Mouse (Mus musculus): ENCODE data around the gene Galnt17. TPM values are rescaled to one million over a fixed set of nuclear protein-coding genes. Genes with fewer than 3 reads are reported as not detected.

Galnt17 gene
- polyA plus RNA-seq, 1 experiment from 2014 or later = 0.59 TPM

DNA sequence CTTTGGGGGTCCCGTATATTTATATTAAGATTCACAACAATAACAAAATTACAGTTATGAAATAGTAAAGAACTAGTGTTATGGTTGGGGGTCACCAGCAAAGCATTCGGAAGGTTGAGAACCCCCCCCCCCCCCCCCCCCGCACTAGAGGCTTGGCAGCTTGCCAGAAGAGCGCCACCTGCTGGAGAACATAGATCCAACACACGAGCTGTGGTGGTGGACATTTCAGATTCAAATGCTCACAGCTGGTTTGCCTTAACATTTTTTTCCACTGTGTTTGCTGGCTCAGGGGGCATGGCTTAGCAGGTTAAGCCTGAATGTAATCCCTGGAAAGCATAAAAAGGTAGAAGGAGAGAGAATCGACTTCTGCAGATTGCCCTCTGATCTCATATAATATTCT, 448.6 kb downstream of the Galnt17 start:
- Histone ChIP-seq H3K27me3 (replicated peaks; ENCODE audit: control insufficient read depth, insufficient read depth, low read length) (no peaks in the 10 kb centered on the region), H3K27ac (ENCODE audit: low read length) (no peak overlapping the region), H3K4me1 (ENCODE audit: control insufficient read depth, insufficient read depth, low read length) (no peaks in the 10 kb centered on the region), H3K4me3 (ENCODE audit: low read length) (no peak overlapping the region), H3K9me3 (ENCODE audit: control insufficient read depth, low read length) (no peaks in the 10 kb centered on the region), H3K36me3 (ENCODE audit: control insufficient read depth, insufficient read depth, low read length) (no peaks in the 10 kb centered on the region), H3K4me2 (ENCODE audit: low read depth, low read length) (no peak overlapping the region), H3K9ac (ENCODE audit: low read depth, low read length) (no peak overlapping the region)
- ATAC-seq = no peak
- WGBS = 38% methylated on average over 6 of the region's 6 CpGs

DNA sequence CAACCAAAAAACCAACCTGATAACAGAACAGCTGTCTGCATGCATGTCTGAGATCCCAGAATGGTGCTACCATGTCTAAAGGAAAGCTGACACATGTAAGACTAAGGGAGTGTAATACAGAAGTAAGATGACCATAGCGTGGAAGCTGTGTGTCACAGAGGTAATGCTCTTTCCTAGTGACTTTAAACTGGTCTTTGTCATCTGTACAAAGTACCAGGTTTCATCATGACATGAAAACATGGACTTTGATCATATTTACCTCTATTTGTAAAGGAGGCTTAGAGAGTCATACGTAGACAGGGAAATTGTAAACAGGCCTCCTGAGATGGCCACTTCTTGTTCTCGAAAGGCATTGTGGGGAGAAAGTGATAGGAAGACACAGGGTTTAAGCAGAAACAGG, 449.6 kb downstream of the Galnt17 start:
- no peak overlapping the region for H3K9ac ChIP-seq (ENCODE audit: low read depth, low read length)
- H3K9me3 ChIP-seq (ENCODE audit: control insufficient read depth, low read length) = no peaks in the 10 kb centered on the region
- H3K36me3 ChIP-seq (ENCODE audit: control insufficient read depth, insufficient read depth, low read length) = no peaks in the 10 kb centered on the region
- H3K27me3 ChIP-seq (replicated peaks; ENCODE audit: control insufficient read depth, insufficient read depth, low read length) = no peaks in the 10 kb centered on the region
- 67% methylated on average over 3 of the region's 3 CpGs for WGBS
- H3K4me1 ChIP-seq (ENCODE audit: control insufficient read depth, insufficient read depth, low read length) = no peaks in the 10 kb centered on the region
- no peak overlapping the region for H3K4me2 ChIP-seq (ENCODE audit: low read depth, low read length)
- H3K4me3 ChIP-seq (ENCODE audit: low read length) = no peak overlapping the region
- H3K27ac ChIP-seq (ENCODE audit: low read length) = no peak overlapping the region
- ATAC-seq = no peak

DNA sequence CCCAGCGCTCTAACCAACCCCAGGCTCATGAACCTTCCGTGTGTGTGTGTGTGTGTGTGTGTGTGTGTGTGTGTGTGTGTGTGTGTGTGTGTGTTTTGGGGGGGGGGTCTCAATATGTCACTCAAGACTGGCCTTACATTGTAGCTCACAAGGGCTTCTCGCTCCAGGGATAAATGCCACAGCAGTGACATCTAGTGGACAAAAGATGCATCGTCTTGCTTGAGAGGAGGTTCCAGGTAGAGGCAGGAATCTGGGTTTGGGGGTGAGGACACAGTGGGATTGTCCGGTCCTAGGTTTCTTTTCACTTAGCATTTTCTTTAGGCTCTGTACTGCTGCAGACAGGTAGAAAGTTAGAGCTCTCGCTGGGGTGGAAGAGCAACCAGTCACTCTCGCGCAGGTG, 450.1 kb downstream of the Galnt17 start:
- no peaks in the 10 kb centered on the region for H3K4me1 ChIP-seq (ENCODE audit: control insufficient read depth, insufficient read depth, low read length)
- 25% methylated on average over 8 of the region's 8 CpGs for WGBS
- no peak for ATAC-seq
- H3K9me3 ChIP-seq (ENCODE audit: control insufficient read depth, low read length) = no peaks in the 10 kb centered on the region
- no peak overlapping the region for H3K4me3 ChIP-seq (ENCODE audit: low read length)
- no peak overlapping the region for H3K27ac ChIP-seq (ENCODE audit: low read length)
- no peaks in the 10 kb centered on the region for H3K36me3 ChIP-seq (ENCODE audit: control insufficient read depth, insufficient read depth, low read length)
- no peak overlapping the region for H3K9ac ChIP-seq (ENCODE audit: low read depth, low read length)
- no peak overlapping the region for H3K4me2 ChIP-seq (ENCODE audit: low read depth, low read length)
- H3K27me3 ChIP-seq (replicated peaks; ENCODE audit: control insufficient read depth, insufficient read depth, low read length) = no peaks in the 10 kb centered on the region

DNA sequence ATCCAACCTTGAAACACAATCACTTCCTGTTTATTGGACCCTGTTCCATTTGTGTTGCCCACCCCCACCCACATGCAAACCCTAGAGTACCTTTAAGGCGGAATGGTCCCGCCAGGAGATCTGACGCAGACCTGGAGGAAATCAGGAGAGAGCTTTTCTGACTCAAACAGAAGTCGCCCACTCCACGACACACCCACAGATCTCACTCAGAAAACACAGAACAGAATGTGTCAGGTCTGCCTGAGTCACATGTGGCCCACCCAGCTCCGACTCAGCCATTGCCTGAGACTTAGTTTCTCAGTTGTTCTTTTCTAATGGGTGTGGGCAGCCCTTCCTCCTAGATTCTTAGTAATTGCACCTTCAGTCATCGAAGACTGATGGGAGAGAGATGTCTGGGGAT, 453.9 kb downstream of the Galnt17 start:
- ATAC-seq = no peak
- WGBS = 83% methylated on average over 7 of the region's 7 CpGs

DNA sequence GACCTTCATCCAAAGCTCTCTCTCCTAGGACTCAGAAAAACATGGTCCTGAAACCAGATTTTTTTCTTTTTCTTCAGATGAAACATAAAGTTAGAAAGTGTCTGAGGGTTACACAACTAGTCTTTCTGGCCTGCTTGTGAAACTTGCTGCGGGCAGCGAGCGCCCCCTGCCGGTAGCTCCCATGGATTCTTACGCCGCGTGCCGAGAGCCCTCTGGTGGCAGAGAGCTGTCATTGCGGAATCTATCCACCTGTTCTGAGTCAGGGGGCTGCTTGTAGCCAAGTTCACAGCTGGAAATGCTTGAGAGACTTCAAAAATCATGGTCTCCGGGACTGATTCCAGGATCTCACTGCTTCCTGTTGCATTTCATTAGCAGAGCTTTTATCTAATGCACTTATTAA, 454.9 kb downstream of the Galnt17 start:
- Histone ChIP-seq H3K27me3 (replicated peaks; ENCODE audit: control insufficient read depth, insufficient read depth, low read length) (no peaks in the 10 kb centered on the region), H3K4me2 (ENCODE audit: low read depth, low read length) (no peak overlapping the region), H3K9ac (ENCODE audit: low read depth, low read length) (no peak overlapping the region), H3K9me3 (ENCODE audit: control insufficient read depth, low read length) (no peaks in the 10 kb centered on the region), H3K4me3 (ENCODE audit: low read length) (no peak overlapping the region), H3K27ac (ENCODE audit: low read length) (no peak overlapping the region), H3K4me1 (ENCODE audit: control insufficient read depth, insufficient read depth, low read length) (no peaks in the 10 kb centered on the region), H3K36me3 (ENCODE audit: control insufficient read depth, insufficient read depth, low read length) (no peaks in the 10 kb centered on the region)
- 2% methylated on average over 10 of the region's 10 CpGs for WGBS
- ATAC-seq = 0 out of 2 replicates have a peak, but pooled peaks have one; percentile 46

More for the DNA sequence above, 453.9 kb downstream of the Galnt17 start:
- Histone ChIP-seq H3K27ac (ENCODE audit: low read length) (no peak overlapping the region), H3K36me3 (ENCODE audit: control insufficient read depth, insufficient read depth, low read length) (no peaks in the 10 kb centered on the region), H3K4me1 (ENCODE audit: control insufficient read depth, insufficient read depth, low read length) (no peaks in the 10 kb centered on the region), H3K27me3 (replicated peaks; ENCODE audit: control insufficient read depth, insufficient read depth, low read length) (no peaks in the 10 kb centered on the region), H3K4me3 (ENCODE audit: low read length) (no peak overlapping the region), H3K4me2 (ENCODE audit: low read depth, low read length) (no peak overlapping the region), H3K9me3 (ENCODE audit: control insufficient read depth, low read length) (no peaks in the 10 kb centered on the region), H3K9ac (ENCODE audit: low read depth, low read length) (no peak overlapping the region)

DNA sequence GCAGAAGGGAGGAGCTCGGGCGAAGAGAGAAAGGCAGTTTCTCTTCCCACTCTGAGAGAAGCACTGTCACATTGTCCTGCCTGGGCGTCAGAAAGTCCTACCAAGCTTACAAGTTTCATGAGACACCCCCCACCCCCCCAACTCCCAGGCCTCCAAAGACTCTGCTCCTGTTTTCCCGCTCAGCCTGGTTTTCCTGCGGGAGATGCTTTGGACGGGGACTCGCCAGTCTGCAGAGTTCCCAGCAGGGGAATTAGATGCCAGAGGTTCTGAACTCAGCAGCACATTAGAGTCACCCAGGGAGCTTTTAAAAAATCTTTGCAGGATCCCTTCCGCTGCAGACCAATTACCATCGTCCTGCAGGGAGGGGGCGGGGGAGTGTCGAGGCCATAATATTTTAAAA, 456.1 kb downstream of the Galnt17 start:
- 14% methylated on average over 11 of the region's 11 CpGs for WGBS
- H3K4me3 ChIP-seq (ENCODE audit: low read length) = no peak overlapping the region
- H3K9ac ChIP-seq (ENCODE audit: low read depth, low read length) = 0 out of 2 replicates have a peak overlapping the region, but pooled peaks have one; percentile 24
- H3K4me2 ChIP-seq (ENCODE audit: low read depth, low read length) = 0 out of 2 replicates have a peak overlapping the region, but pooled peaks have one; percentile 28
- H3K27me3 ChIP-seq (replicated peaks; ENCODE audit: control insufficient read depth, insufficient read depth, low read length) = no peaks in the 10 kb centered on the region
- H3K27ac ChIP-seq (ENCODE audit: low read length) = no peak overlapping the region
- H3K36me3 ChIP-seq (ENCODE audit: control insufficient read depth, insufficient read depth, low read length) = no peaks in the 10 kb centered on the region
- no peaks in the 10 kb centered on the region for H3K4me1 ChIP-seq (ENCODE audit: control insufficient read depth, insufficient read depth, low read length)
- H3K9me3 ChIP-seq (ENCODE audit: control insufficient read depth, low read length) = no peaks in the 10 kb centered on the region
- ATAC-seq = no peak

DNA sequence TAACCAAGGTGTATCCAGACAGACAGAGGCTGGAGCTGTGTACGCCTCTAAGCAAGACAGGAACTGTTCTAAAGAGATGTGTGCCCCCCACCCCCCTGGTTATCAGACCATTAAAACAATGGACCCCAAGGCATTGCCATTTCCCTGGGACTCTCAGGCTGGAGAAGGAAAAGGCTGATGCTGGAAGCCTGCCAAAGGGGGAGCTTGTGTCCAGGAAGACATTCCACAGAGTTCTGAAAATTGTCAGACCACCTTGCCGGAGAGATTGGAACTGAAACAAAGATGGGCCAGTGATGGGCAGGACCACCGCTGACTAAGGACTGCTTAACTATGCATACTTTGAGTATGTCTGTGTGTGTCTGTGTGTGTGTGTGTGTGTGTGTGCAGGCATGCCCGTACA, 458.7 kb downstream of the Galnt17 start:
- ATAC-seq = no peak
- WGBS = 46% methylated on average over 4 of the region's 4 CpGs
- Histone ChIP-seq H3K4me3 (ENCODE audit: low read length) (no peak overlapping the region), H3K4me1 (ENCODE audit: control insufficient read depth, insufficient read depth, low read length) (no peaks in the 10 kb centered on the region), H3K9me3 (ENCODE audit: control insufficient read depth, low read length) (no peaks in the 10 kb centered on the region), H3K4me2 (ENCODE audit: low read depth, low read length) (no peak overlapping the region), H3K27ac (ENCODE audit: low read length) (no peak overlapping the region), H3K36me3 (ENCODE audit: control insufficient read depth, insufficient read depth, low read length) (no peaks in the 10 kb centered on the region), H3K9ac (ENCODE audit: low read depth, low read length) (no peak overlapping the region), H3K27me3 (replicated peaks; ENCODE audit: control insufficient read depth, insufficient read depth, low read length) (no peaks in the 10 kb centered on the region)

DNA sequence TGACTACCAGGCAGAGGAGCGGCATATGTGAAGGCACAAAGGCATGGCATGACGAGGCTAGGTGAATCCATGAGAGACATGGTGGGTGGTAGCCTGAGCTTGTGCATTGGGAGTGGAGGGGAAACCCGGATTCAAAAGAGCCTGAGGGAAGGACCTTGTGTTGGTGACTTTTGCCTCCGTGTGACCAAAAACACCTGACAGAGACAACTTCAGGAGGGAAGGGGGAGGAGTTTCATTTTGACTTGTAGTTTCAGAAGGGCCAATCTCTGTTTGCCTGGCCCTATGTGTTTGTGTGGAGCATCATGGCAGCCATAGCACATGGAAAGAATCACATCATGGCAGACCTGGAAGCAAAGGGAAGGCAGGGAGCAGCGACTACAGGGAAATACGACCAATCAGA, 459.7 kb downstream of the Galnt17 start:
- Histone ChIP-seq H3K9ac (ENCODE audit: low read depth, low read length) (no peak overlapping the region), H3K4me3 (ENCODE audit: low read length) (no peak overlapping the region), H3K27me3 (replicated peaks; ENCODE audit: control insufficient read depth, insufficient read depth, low read length) (no peaks in the 10 kb centered on the region), H3K27ac (ENCODE audit: low read length) (no peak overlapping the region), H3K4me1 (ENCODE audit: control insufficient read depth, insufficient read depth, low read length) (no peaks in the 10 kb centered on the region), H3K9me3 (ENCODE audit: control insufficient read depth, low read length) (no peaks in the 10 kb centered on the region), H3K36me3 (ENCODE audit: control insufficient read depth, insufficient read depth, low read length) (no peaks in the 10 kb centered on the region), H3K4me2 (ENCODE audit: low read depth, low read length) (no peak overlapping the region)
- 81% methylated on average over 6 of the region's 6 CpGs for WGBS
- ATAC-seq = no peak

DNA sequence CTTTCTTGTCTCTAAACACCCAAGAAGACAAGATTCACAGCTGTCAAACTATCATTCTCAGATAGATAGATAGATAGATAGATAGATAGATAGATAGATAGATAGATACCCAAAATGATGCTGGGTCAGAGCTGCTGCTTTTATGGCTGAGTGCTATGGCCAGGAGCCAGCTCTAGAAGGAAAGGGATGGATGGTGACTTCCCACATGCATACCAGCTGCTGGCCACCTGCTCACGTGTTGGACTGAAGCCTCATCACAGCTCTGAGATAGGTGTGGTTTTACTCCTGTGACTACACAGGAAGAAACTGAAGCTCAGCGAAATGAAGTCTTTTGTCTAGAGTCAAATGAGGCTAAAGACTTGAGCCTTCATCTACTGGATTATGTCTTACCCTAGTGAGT, 482.5 kb downstream of the Galnt17 start:
- H3K4me1 ChIP-seq (ENCODE audit: control insufficient read depth, insufficient read depth, low read length) = no peaks in the 10 kb centered on the region
- no peaks in the 10 kb centered on the region for H3K36me3 ChIP-seq (ENCODE audit: control insufficient read depth, insufficient read depth, low read length)
- no peaks in the 10 kb centered on the region for H3K27me3 ChIP-seq (replicated peaks; ENCODE audit: control insufficient read depth, insufficient read depth, low read length)
- 63% methylated on average over 2 of the region's 2 CpGs for WGBS
- H3K4me2 ChIP-seq (ENCODE audit: low read depth, low read length) = no peak overlapping the region
- H3K9me3 ChIP-seq (ENCODE audit: control insufficient read depth, low read length) = no peaks in the 10 kb centered on the region
- H3K9ac ChIP-seq (ENCODE audit: low read depth, low read length) = no peak overlapping the region
- H3K4me3 ChIP-seq (ENCODE audit: low read length) = no peak overlapping the region
- no peak for ATAC-seq
- H3K27ac ChIP-seq (ENCODE audit: low read length) = no peak overlapping the region
